Mouse (Mus musculus) intestine, embryonic 14.5 days (tissue): ENCODE measurements at regions not wholly inside any gene's neighbourhood (a gene's known extent, or its start where the extent isn't known, plus 50 kb on each side); places are given as distances from the start of the nearest gene placed in this dataset.

Source experiments
- ATAC-seq: fragments of 200-750 bp; cut with Nextera tagmentation; replicated peaks from 2 replicates; pipeline ENCODE4 v1.8.0; 2017; ENCODE audit warnings: low read depth, moderate number of reproducible peaks, moderate TSS enrichment, moderate library complexity; ENCODE audit not compliant: low FRiP score, low TSS enrichment
- DNase-seq: peaks from one replicate; pipeline ENCODE4 v3.0.0-alpha.2; 2018; ENCODE audit warnings: low spot score
- H3K27ac ChIP-seq: fragments of 300-500 bp; sonication (generic); 2 replicates; pipeline ENCODE4 v1.5.1; 2014; ENCODE audit warnings: low read depth, mild to moderate bottlenecking, control low read depth
- H3K27me3 ChIP-seq: fragments of 300-500 bp; sonication (generic); replicated peaks from 2 replicates; pipeline ENCODE4 v1.6.1; 2014; ENCODE audit warnings: low read length, control low read depth; ENCODE audit not compliant: control insufficient read depth, insufficient read depth
- H3K36me3 ChIP-seq: fragments of 300-500 bp; sonication (generic); 2 replicates; pipeline ENCODE4 v1.6.1; 2014; ENCODE audit warnings: low read length, control low read depth; ENCODE audit not compliant: control insufficient read depth, insufficient read depth
- H3K4me1 ChIP-seq: fragments of 300-500 bp; sonication (generic); replicated peaks from 2 replicates; pipeline ENCODE4 v1.6.1; 2014; ENCODE audit warnings: low read length, control low read depth, mixed read lengths; ENCODE audit not compliant: control insufficient read depth, insufficient read depth
- H3K4me2 ChIP-seq: fragments of 300-500 bp; sonication (generic); 2 replicates; pipeline ENCODE4 v1.6.1; 2014; ENCODE audit warnings: low read length
- H3K4me3 ChIP-seq: fragments of 300-500 bp; sonication (generic); 2 replicates; pipeline ENCODE4 v1.5.1; 2014; ENCODE audit warnings: low read depth, low read length, control low read depth, mixed read lengths
- H3K9ac ChIP-seq: fragments of 300-500 bp; sonication (generic); 2 replicates; pipeline ENCODE4 v1.6.1; 2014; ENCODE audit warnings: mild to moderate bottlenecking, low read length
- H3K9me3 ChIP-seq: fragments of 300-500 bp; sonication (generic); 2 replicates; pipeline ENCODE4 v1.6.1; 2016; ENCODE audit warnings: low read length, control low read depth; ENCODE audit not compliant: control insufficient read depth
- WGBS: fragments of 180-500 bp; shearing (Covaris S2); extraction: QIAGEN DNeasy Blood & Tissue Kit; methylation state at CpG from one replicate; pipeline ENCODE4 v1.1.7; 2014; 5-methylcytosine and 5-hydroxymethylcytosine counted together

DNA sequence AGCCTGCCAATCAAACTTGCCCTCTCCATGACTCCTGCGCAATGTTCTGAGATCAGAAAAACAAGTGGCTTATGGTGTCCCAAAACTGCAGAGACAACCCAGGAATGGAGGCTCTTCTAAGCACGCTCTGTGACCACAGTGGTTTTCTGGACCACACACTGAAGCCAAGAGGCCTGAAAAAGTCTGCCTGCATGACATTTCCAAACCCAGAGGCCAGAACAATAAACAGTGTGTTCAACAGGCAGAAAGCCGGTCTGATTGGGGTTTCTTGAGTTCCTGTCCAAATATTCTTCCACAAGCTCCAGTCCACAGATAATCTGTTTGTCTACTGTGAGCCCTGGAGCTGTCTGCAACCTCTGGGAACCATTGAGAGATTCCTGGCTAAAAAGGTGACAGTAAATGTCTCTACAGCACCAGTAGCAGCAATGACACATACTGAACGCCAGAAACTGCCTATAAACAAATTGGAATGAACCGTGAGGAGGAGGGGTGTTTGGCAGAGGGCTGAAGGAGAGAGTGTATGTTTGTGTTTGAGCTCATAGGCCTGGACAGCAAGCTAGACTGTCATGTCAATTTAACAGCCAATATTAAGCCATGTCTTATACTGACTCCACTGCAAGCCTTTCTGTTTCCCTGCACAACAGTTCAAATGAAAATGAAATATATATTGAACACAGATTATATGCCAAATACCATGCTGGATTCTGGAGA lies 152.2 kb downstream of the Rpl10-ps3 start:
- Histone ChIP-seq H3K9ac (no peak overlapping the region), H3K4me2 (no peak overlapping the region), H3K4me3 (no peak overlapping the region), H3K27ac (peak overlapping the region; percentile 62; the same call in 1 of the 2 replicates), H3K36me3 (no peaks in the 10 kb centered on the region), H3K4me1 (peaks cover 9% of the 10 kb centered on the region; the same call in 1 of the 2 replicates), H3K9me3 (no peaks in the 10 kb centered on the region), H3K27me3 (no peaks in the 10 kb centered on the region)
- WGBS = 37% methylated on average over 5 of the region's 5 CpGs
- no peak for ATAC-seq
- no peak for DNase-seq

DNA sequence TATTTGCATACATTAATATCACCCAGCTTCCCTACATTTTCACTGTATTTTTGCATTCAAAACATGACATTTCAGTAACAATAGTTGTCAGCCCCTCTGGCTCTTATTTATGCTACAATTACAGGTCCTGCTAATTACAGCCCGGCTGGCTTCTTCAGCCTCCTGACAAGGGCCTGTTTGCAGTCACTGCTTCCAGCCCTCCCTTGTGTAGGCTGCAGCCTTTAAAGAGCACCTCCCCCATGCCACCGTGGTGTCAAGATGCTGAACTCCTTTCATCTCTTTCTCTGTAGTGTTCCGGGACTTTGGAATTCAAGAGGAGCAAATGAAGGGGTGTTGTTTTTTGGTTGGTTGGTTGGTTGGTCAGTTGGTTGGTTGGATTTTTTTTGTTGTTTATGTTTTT lies 153.6 kb downstream of the Rpl10-ps3 start:
- Histone ChIP-seq H3K27ac (no peak overlapping the region), H3K4me2 (no peak overlapping the region), H3K27me3 (no peaks in the 10 kb centered on the region), H3K4me1 (peaks cover 9% of the 10 kb centered on the region; the same call in 1 of the 2 replicates), H3K9ac (no peak overlapping the region), H3K9me3 (no peaks in the 10 kb centered on the region), H3K4me3 (no peak overlapping the region), H3K36me3 (no peaks in the 10 kb centered on the region)
- DNase-seq (no peak), ATAC-seq (no peak)
- WGBS = 21% methylated on average over 3 of the region's 3 CpGs

- no peak overlapping the region for H3K27ac ChIP-seq
- WGBS = 41% methylated on average over 6 of the region's 6 CpGs
- no peaks in the 10 kb centered on the region for H3K27me3 ChIP-seq
These were observed 156.1 kb downstream of the Rpl10-ps3 start for GRCm38 (mm10) chr9:50188576-50189070.

DNA sequence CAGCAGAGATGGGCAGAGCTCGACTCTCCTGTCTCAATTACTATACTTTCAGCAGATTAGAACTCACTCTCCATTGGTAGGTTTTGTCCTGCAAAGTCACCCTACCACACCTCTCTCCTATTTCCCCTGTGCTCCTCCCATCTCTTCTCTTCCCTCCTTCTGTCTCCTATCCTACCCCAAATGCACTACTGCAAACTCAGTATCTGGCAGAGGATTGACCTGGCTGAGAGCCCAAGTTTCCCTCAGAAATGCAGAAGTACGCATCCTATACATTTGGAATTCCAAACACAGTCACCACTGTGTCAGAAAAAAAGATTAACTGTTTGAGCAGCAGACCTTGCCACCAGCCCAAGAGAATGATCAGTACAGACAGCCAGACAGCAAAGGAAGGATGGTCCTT lies 163.4 kb downstream of the Rpl10-ps3 start:
- H3K4me1 ChIP-seq = peaks cover 7% of the 10 kb centered on the region; the same call in 1 of the 2 replicates
- no peak overlapping the region for H3K9ac ChIP-seq
- ATAC-seq = no peak
- H3K9me3 ChIP-seq = no peaks in the 10 kb centered on the region
- no peaks in the 10 kb centered on the region for H3K36me3 ChIP-seq
- H3K4me3 ChIP-seq = no peak overlapping the region
- WGBS = 45% methylated on average over 2 of the region's 2 CpGs
- no peaks in the 10 kb centered on the region for H3K27me3 ChIP-seq
- H3K27ac ChIP-seq = no peak overlapping the region
- peak; percentile 53 for DNase-seq
- no peak overlapping the region for H3K4me2 ChIP-seq

More at GRCm38 (mm10) chr9:50188576-50189070, 156.1 kb downstream of the Rpl10-ps3 start:
- DNase-seq (no peak), ATAC-seq (no peak)
- Histone ChIP-seq H3K36me3 (no peaks in the 10 kb centered on the region), H3K4me1 (peaks cover 9% of the 10 kb centered on the region; the same call in 1 of the 2 replicates), H3K4me3 (no peak overlapping the region), H3K4me2 (no peak overlapping the region), H3K9me3 (no peaks in the 10 kb centered on the region), H3K9ac (no peak overlapping the region)

DNA sequence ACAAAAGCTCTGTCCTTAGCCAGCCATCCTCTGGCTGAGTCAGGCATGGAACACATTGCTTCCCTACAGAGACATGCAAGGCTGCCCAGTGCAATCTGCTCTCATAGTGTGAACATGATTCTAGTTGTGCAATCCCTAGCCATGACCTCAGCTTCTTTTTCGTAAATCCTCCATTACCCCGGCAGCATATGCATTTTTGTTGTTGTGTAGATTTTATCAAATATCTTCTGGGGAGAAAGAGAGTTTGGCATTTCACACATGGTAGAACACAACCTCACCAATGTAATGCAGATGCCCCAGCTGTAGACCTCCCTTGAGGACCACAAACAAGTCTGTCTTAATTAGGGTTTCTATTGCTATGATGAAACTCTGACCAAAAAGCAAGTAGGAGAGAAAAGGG lies 168.6 kb downstream of the Rpl10-ps3 start:
- no peak overlapping the region for H3K4me3 ChIP-seq
- no peaks in the 10 kb centered on the region for H3K4me1 ChIP-seq
- H3K9ac ChIP-seq = no peak overlapping the region
- no peaks in the 10 kb centered on the region for H3K9me3 ChIP-seq
- DNase-seq (peak; percentile 41), ATAC-seq (no peak)
- 97% methylated on average over 2 of the region's 2 CpGs for WGBS
- H3K27ac ChIP-seq = no peak overlapping the region
- no peaks in the 10 kb centered on the region for H3K27me3 ChIP-seq
- H3K4me2 ChIP-seq = no peak overlapping the region
- H3K36me3 ChIP-seq = no peaks in the 10 kb centered on the region

GRCm38 (mm10) chr9:50171826-50172464 lies 172.8 kb downstream of the Rpl10-ps3 start:
- Histone ChIP-seq H3K27me3 (no peaks in the 10 kb centered on the region), H3K4me3 (no peak overlapping the region), H3K4me1 (peaks cover 6% of the 10 kb centered on the region; the same call in 1 of the 2 replicates), H3K27ac (peak overlapping the region; percentile 91), H3K4me2 (no peak overlapping the region; the same call in 1 of the 2 replicates), H3K9ac (no peak overlapping the region), H3K36me3 (no peaks in the 10 kb centered on the region), H3K9me3 (no peaks in the 10 kb centered on the region)
- WGBS = 21% methylated on average over 7 of the region's 7 CpGs
- DNase-seq (peak; percentile 62), ATAC-seq (peak; percentile 54; the same call in 1 of the 2 replicates)

GRCm38 (mm10) chr9:50171164-50171563 lies 173.6 kb downstream of the Rpl10-ps3 start:
- H3K9ac ChIP-seq = no peak overlapping the region
- DNase-seq = peak; percentile 67
- peak; percentile 76 for ATAC-seq
- no peaks in the 10 kb centered on the region for H3K36me3 ChIP-seq
- no peaks in the 10 kb centered on the region for H3K9me3 ChIP-seq
- no peak overlapping the region for H3K4me3 ChIP-seq
- no peaks in the 10 kb centered on the region for H3K27me3 ChIP-seq
- H3K27ac ChIP-seq = peak overlapping the region; percentile 91
- H3K4me1 ChIP-seq = peaks cover 6% of the 10 kb centered on the region; the same call in 1 of the 2 replicates
- H3K4me2 ChIP-seq = no peak overlapping the region; the same call in 1 of the 2 replicates
- WGBS = 27% methylated on average over 2 of the region's 2 CpGs

DNA sequence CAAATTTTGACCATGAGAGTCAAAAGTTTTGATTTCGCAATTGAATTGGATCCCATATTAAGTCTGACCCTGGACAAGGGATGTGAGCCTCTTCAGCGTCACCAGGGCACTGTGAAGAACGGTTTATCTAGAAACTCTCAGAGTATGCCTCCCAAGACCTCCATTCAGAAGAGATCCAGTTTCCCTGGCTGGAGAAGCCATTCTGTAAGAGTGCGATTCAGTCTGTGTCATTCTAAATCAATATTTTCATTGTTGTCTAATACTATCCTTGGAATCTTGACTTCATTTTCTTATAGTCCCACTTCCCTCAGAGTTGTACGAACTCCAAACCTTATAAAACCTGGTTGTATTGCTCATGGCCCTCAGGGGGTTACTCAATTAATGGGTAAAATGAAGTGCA lies 174.1 kb downstream of the Rpl10-ps3 start:
- no peak overlapping the region for H3K4me3 ChIP-seq
- H3K27me3 ChIP-seq = no peaks in the 10 kb centered on the region
- peaks cover 6% of the 10 kb centered on the region; the same call in 1 of the 2 replicates for H3K4me1 ChIP-seq
- ATAC-seq (no peak), DNase-seq (peak; percentile 46)
- 68% methylated on average over 5 of the region's 5 CpGs for WGBS
- H3K4me2 ChIP-seq = no peak overlapping the region
- H3K36me3 ChIP-seq = no peaks in the 10 kb centered on the region
- H3K27ac ChIP-seq = peak overlapping the region; percentile 91
- no peaks in the 10 kb centered on the region for H3K9me3 ChIP-seq
- H3K9ac ChIP-seq = no peak overlapping the region
